Mouse (Mus musculus): ENCODE data around the gene Psmb5.
A peak's percentile ranks its signal among the peaks of the same experiment; 100 is the strongest.

The Psmb5 gene

DNA sequence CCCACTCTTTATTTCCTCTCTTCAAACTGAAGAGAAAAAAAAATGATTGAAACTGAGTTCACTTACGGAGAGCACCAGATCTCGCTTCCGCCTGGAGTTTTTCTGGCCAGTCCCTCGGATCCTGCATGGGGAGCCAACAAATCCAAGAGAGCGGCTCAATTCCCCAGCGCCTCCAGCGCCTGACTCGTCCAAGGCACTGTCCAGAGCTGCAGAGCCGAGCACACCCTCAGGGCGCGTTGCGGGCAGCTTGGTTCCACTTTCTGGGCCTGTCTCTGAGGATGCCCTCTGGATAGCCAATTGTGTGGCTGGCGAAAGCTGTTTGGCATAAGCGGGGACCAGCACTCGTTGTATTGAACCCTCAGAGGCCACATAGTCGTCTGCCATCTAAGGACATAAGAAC, 26.8 kb downstream of the Psmb5 start:
- no peak for DNase-seq

DNA sequence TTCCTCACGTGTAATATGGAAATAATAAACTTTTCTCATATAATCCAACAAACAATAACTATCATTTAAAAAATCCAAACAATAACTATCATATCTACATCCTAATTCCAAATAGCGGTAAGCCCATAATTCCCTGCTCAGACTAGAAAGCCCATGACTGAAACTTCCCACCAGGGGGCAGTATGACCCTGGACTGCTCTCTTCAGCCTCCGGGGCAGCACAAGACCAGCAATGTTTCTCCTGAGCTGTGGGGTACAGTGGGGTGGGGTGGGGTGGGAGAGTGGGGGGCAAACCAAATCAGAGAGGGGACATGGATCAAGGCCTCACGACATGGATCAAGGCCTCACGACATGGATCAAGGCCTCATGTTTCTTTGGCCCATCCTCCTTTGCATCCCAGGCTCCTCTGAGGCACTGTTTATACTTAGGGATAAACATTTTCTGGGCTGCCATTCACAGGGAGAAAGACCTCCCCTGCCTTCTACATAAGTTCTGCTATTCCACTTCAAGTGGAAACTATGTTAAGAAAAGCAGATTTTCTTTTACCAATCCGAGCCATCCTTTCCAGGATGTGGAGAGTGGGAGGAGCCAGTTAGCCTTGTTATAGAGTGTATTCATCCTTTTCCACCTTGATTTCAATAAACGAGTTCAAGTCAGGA, 34.0 kb downstream of the Psmb5 start:
- peak; percentile 65 to 82 for DNase-seq

DNA sequence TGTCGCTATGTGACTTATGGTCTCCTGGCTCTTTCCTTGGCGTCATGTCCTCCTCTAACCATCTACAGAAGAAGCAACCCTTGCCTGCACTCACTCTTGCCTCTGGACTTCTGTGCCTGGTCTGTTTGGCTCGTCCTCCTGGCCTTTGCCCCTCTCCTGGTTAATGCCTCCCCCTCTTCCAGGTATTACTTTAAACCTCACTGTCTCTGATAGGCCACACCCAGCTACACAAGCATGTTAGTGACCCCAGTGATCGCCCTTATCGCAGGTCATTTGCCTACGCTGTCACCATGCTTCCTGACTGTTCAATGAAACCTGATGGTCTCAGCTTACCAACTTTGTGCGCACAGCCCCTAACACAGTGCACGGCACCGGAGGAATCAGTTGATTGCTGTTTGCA, 35.3 kb downstream of the Psmb5 start:
- DNase-seq, result no peak

DNA sequence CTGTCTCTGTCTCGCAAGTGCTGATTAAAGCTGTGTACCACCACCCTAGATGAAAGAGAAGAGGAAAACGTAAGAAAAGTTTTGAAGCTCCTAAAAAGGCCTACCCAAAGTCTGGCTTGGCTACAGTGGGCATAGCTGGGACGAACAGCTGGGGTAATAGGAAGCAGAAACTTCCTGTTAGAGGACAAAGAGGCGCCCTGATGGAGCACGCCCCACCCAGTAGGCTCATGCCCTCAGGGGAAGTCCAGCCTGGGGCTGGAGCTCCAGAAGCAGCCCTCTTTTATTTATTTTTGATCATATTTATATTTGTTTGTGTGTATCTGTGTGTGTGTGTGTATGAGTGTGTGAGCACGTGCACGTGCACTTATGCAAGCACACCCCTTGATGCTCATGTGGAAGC, 38.2 kb downstream of the Psmb5 start:
- DNase-seq, result peak in 1 of 2 experiments; percentile 53

DNA sequence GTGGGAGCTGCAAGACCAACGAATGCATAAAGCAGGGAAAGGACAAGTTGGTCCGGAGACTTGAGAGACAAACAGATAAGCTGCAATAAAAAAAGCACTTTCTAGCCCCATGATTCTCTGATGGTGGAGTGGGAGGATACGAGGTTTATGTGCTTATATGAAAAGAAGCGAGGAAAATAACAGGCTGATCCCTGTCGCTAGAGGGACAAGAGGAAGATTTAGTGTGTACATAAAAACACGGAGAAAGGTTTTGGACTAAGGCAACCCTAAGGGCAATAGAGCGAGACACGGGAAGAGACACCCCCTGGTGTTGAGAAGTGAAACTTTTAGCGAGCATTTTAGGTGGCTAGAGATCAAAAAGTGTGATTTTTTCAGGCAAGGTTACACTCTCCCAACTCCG, 39.8 kb downstream of the Psmb5 start:
- peak in 1 of 2 experiments; percentile 66 for DNase-seq

DNA sequence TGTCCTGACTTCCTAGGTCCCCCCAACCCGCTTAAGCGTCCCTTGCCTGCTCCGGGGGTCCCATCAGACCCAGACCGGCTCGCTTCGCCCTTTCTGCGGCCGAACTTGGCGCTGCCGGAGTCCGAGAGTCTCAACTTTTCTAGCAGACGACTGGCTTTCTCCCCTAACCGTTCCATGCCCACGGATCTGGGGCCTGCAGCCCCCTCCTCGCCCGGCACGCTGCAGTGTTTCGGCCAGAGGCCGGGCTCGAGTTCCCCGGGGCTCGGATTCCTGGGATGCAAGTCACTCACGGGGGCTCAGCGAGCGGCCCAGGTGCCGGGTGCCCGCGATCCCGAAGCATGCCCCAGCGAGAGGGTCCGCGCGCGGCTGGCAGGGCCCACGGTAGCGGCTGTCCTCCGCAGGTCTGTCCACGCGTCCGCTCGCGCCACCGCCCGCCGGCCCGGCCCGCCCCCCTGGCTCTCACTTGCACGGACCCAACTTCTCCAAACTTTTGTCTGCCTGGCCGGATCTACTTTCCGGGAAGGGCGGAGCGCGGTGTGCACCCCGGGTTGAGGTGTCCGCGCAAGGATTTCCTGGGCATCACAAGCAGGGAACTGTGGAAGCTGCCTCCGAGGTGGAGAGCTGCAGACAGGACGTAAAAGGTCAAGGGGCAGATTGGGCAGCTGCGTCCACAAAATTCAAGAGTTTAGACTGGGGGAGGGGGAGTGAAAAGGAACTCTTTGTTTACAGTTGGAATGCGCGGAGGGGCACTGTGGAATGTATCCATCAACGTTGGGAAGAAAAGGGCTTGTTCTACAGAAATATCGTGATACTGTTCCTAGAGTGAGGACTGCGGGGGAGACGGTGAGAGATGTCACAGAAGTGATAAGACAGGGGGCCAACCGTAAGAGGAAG, 40.5 kb downstream of the Psmb5 start, which contains the start of gene Ajuba:
Gene Ajuba, minus strand, starts transcription at position 470 of the 894 bp plus-strand sequence.
- DNase-seq, result peak; percentile 93 to 96

DNA sequence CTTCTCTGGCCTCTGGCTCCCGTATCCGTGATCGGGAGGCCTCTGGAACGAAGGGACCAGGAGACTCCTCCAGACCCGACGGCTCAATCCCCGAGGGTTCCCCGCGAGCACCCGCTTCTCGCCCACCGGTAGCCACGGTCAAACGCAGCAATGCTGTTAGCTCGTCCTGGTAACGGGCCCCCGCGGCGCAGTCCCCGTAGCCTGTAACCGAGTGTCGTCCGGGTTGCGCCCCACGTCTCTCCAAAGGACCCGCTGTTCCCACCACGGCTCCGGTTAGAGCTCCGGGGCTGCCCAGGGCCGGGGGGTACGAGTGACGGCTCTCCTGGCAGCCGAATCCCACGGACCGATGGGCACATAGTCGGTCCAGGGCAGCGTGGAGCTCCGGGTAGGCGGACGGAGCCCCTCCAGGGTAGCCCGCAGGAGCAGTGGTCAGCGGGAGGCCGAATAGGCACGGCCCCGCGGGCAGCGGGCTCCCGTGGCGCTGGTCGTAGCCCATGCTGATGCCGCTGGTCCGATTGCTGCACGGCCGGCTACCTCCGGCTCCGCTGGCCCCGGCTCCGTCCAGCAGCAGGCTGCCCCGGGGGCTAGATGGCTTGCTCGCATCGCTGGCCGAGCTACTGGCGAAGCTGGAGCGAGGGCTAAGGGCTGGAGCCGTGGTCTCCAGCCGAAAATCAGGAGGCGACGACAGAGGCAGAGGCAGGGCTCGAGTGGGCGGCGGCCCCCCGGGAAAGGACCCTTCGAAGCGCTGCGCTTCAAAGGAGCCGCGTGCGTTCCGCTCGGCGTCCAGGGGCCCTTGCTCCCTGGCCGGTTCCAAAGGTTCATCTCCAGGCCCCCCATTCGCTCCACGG, 41.4 kb downstream of the Psmb5 start:
- peak; percentile 52 to 60 for DNase-seq

DNA sequence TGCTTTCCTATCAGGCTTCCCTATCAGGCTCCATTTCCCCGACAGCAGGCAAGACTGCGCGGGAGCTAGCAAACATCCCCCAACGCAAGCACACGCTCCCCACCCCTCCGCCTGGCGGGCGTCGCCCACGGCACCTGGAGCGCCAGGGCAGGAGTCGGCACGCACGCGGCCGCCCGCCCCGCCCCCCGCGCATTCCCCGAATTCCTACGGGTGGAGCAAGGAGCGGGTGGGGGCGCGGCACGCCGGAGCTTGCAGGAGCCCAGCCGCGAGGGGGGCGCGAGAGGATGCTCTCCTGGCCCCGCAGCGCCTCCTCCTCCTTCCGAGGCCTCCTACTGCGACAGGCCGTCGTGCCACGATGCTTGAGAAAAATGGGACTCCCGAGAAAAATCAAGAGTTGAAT, 42.2 kb downstream of the Psmb5 start:
- DNase-seq, result peak; percentile 88 to 94

DNA sequence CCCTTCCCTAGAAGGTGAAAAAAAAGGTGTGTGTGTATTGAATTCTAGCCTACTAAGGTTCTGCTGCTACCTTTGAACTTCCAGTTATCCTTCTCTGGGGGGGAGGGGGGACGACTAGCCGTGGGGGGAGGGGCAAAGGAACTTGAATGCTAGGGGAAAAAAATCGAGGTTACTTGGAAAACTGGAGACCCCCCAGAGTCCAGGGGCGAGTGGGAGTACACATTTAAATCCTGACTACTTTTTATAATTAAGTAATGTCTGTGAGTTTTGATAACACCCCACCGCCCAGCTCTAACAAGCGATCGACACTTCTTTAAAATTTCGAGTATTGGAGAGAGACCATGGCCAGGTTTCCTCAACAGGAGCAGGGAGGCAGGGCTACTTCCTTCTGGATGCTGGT, 42.8 kb downstream of the Psmb5 start:
- DNase-seq, result no peak

DNA sequence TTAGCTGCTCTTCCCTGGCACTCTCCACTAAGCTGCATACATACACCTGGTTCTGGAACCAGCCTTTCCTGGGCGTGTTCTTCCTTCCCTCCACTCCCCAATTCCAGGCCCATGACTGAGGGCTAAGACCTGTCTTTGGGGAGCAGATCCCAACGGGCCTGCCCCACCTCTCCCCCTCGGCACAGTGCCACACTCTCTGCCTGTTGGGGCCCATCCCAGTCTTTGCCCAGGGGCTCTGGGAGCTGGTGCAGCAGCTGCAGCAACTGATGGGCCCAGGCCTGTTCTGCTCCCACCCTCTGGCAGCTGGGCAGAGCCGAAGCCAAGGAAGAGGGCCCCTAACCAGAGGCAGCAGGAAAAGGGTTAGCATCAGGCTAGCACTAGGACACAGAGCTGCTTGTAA, 43.6 kb downstream of the Psmb5 start:
- DNase-seq, result peak; percentile 40 to 64

DNA sequence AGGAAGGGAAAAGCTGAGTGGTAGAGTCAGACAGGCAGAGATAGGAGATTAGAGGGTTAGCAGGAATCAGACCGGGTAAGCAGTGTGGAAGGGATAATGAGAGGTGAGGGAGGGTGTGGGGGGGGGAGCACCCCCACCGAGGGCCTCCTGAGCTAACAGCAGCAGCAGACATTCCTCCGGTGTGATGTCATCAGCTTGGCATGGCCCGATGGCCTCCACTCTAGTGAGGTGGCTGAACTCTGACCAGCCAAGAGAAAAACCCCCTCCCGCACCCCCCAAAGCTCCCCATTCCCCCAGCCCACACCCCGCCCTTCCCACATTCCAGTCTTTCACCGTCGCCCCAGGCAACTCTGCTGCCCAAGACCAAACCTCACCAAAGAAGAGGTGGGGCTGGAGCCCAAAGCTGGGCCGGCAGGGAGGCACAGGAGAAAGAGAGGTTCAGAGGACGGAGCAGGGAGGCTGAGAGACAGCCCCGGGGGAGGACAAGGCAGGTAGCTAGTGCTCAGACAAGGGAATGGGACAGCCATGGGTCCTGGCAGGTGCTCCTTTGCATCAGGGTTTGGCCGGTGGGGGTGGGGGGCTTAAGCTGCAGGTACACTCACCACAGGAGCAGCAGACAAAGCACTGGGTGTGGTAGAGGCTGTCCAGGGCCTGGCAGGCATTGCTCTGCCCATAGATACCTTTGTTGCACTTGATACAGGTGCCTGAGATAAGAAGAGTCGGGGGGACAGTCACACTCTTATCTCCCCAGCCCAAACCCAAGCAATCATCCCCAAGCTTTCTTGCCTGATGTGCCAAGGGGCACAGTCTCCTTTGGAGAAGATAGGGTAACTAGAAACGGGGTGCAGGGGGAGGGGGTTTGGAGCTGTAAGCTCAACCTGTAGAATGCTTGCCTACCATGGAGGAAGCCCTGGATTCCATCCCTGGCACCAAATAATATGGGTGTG, 44.8 kb downstream of the Psmb5 start:
- peak; percentile 76 to 88 for DNase-seq

DNA sequence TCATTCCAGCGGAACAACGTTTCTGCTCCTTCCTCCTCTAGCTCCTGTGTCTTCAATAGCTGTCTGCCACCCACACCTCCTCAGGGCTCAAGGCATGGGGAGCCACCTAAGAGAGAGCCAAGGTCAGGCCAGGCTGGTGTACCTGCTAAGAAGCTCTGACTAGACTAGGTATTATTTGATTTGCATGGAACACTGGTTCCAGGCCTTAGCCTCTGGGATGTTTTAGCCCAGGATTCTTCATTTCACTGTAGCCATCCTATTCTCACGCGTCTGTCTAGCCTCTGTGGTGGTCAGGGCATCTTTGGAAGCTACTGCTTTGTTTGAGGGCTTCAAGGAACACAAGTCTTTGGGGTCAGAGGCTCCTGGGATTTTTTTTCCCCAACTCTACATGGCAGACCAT, 45.7 kb downstream of the Psmb5 start:
- DNase-seq, result no peak

DNA sequence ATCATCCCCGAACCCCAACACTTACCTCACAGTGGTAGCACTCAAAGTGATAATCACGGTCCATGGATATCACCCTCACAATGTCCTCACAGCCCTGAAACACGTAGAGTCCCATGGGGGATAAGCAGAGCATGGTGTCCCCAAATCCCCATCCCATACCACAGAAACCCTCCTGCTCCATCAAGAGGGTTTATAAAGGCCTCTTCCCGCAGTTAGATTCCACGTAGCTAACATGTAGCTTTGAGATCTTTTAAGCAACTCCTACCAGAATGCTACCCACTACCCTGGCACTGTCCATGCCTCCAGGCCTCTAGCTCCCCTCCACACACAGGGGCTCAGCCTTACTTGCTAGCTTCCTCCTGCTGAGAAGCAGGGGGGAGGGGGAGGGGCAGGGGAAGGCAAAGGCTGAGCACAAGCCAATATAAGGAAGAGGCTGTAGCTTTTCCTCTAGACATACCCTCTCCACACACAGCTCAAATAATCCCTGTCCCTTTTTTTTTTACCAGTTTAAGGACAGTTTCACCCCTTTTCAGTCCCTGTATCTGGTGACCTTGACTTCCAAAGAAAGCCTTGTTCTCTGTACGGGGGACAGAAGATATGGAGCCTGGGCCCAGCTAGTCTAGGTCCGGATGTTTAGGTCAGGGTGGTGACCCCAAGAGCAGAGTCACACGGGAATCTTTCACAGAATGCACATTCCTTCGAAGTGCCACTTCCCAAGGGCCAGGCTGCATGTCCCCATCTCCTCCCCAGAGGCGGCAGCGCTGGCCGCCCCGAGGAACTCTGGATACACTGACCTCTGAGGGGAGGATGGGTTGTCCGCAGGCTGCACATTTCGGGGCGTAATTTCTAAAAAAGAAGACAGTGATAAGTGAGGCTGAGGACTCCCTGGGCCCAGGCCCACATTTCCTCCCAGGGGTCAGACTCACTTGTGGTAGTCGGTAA, 48.1 kb downstream of the Psmb5 start:
- peak in 1 of 2 experiments; percentile 67 for DNase-seq

DNA sequence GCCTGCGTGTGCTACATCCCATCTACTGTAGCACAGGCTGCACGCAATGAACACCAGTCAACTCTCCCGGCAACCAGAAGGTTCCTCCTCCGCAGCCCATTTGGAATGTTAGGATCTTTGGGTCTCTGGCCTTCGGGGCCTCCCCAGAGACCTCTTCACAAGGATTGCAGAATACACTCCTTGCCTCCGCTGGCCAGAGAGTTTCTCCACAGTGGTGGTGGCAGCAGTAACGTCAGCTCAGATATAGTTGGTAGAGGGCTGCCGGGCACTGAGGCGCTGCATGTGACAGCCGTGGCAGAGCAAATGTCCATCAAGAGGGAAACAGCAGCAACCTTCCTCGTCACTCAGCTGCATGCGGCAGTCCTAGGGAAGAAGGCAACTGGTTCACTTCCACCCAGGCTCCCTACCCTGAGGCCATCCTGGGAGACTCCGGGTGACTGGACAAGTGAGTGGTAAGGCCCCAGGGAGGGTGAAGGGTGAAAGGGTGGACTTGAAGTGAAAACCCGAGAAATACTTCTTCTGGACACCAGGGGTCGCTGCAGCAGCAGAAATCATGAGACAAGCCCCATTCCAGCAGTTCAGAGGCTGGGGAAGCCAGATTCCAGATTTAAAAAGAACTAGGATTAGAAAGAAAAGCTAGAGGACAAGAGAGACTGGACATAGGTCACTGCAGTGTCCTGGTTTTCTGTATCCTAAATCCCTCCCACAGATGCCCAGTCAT, 49.0 kb downstream of the Psmb5 start:
- peak; percentile 63 to 83 for DNase-seq

Data from lung, postnatal 4 days (tissue).